Mouse (Mus musculus) erythroblast, embryonic 14.5 days (primary cell): ENCODE results near the gene Arap2. TPM values are rescaled to one million over a fixed set of nuclear protein-coding genes. Genes with fewer than 3 reads are reported as not detected.

Experiments used
- H3K27me3 ChIP-seq: 2 replicates; pipeline ENCODE4 v1.6.1; 2012; ENCODE audit warnings: inconsistent platforms; ENCODE audit not compliant: control insufficient read depth
- H3K36me3 ChIP-seq: 2 replicates; pipeline ENCODE4 v1.6.1; 2012; ENCODE audit warnings: mild to moderate bottlenecking, inconsistent platforms; ENCODE audit not compliant: control insufficient read depth
- H3K4me1 ChIP-seq: 2 replicates; pipeline ENCODE4 v1.6.1; 2012; ENCODE audit warnings: inconsistent platforms; ENCODE audit not compliant: control insufficient read depth
- H3K4me3 ChIP-seq: replicated peaks from 2 replicates; pipeline ENCODE3; 2012; ENCODE audit warnings: moderate library complexity, mild to moderate bottlenecking, inconsistent platforms
- H3K9me3 ChIP-seq: 2 replicates; pipeline ENCODE4 v1.6.1; 2012; ENCODE audit warnings: low read length, inconsistent platforms, mixed read lengths; ENCODE audit not compliant: control insufficient read depth
- GATA1 ChIP-seq: IDR thresholded peaks from 2 replicates; pipeline ENCODE4 v1.6.1; 2012; ENCODE audit warnings: low read length, inconsistent platforms, mixed read lengths
- TAL1 ChIP-seq: IDR thresholded peaks from 3 replicates; pipeline ENCODE4 v1.6.1; 2012; ENCODE audit warnings: low read length, inconsistent platforms, mixed read lengths
- polyA plus RNA-seq: library from polyadenylated mRNA; stranded (reverse); fragments of >175 nt; gene quantifications from 2 replicates; pipeline ENCODE4 v1.2.3, GENCODE M21; 2012

Gene Arap2
- polyA plus RNA-seq, 1 experiment, result not detected

DNA sequence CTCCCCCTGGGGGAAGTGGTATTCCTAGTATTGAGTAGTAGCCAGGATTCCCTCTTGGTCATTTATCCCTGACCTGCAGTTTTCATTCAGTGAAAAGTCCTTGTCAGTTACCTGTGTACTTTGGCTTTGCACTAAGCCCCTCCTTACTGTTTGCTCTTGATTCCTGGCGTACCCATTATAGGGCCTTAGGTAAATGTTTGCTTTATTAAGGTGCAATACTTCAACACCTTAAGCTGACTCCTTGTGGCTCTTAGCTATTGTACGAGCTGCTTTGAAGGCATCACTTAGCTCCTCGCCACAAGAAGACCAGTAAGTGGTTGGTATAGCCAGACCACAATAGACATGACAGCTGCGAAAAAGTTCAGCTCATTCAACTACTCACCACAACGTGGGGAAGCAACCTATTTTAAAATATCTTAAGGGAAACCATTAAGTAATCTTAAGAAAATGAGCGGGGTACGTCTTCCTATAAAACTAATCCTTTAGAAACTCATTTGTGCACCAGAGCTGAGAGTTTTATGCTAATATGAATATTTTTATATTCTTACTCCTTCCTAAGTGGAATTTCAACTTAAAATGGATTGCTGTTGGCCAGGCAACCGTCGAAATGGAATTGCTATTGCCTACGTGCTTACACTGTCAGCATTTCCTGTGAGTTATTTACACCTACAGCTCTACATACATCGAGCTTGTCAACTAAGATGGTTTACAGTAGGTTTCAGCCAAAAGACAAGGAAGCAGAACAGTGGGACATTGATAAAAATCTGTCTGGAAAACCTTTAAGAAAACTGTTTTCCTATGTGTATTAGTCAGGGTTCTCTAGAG, 6.0 kb upstream of the Arap2 start:
- Histone ChIP-seq H3K4me1 (no peaks in the 10 kb centered on the region), H3K27me3 (peaks cover under 1% of the 10 kb centered on the region), H3K36me3 (no peaks in the 10 kb centered on the region), H3K9me3 (no peaks in the 10 kb centered on the region), H3K4me3 (no peak overlapping the region)
- TF ChIP-seq TAL1 (no peak), GATA1 (no peak)

DNA sequence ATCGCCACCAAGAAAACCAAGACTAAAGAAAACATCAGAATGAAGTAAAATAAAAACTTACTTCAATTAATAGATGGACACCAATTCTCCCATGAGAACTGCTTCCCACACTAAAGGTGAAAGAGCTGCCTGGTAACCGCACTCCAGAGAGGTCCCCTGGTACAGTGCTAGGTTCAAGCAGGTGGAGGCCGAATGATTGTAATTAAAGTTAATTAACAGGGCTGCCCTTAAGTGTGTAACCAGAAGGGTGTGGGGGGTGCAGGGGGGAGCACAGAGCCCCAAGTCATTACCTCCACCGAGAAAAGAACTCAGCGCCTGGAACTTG, 538 bp downstream of the Arap2 start:
- peak overlapping the region; percentile 44 for H3K4me3 ChIP-seq
- no peaks in the 10 kb centered on the region for H3K4me1 ChIP-seq

DNA sequence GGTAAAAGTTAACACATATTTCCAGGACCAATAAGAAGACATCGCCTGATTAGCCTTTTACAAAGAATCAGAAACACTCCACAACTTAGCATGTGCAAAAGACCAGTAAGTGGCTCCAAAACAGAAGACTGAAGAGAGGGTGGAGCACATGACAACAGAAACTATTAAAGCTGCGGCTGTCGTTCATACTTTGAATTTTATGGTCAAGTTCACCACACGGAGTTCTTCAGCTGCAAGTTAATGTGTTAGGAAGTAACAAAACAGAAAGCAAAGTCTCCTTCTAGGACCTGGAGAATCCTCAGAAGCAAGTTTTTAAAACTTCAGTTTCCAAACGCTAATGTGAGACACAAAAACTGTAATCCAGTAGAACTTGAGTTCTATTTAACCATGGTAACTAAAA, 1.8 kb downstream of the Arap2 start:
- Histone ChIP-seq H3K9me3 (no peaks in the 10 kb centered on the region), H3K36me3 (no peaks in the 10 kb centered on the region), H3K27me3 (peaks cover 18% of the 10 kb centered on the region), H3K4me1 (no peaks in the 10 kb centered on the region), H3K4me3 (no peak overlapping the region)
- TF ChIP-seq TAL1 (no peak), GATA1 (no peak)

More for the DNA sequence above, 538 bp downstream of the Arap2 start:
- Histone ChIP-seq H3K27me3 (peaks cover 18% of the 10 kb centered on the region), H3K9me3 (no peaks in the 10 kb centered on the region), H3K36me3 (no peaks in the 10 kb centered on the region)
- TF ChIP-seq TAL1, result no peak

DNA sequence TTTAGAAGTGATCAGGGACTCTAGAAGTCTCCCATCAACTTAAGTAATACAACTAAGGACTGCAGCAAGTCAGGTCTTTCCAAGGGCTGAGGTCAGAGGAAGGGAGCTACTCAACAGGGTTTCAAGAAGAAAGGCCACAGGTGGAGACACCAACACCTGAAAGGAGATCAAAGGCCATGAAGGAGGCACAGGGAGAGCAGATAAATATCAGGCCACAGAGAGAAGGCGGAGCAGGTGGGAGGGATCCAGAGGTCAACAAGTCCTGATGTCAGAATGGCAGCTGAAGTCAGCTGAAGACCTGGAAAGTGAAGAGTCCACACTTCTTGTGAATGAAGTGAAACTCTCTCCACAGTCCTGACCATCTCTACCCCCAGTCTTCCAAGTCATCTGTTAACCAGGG, 2.9 kb downstream of the Arap2 start:
- Histone ChIP-seq H3K9me3 (no peaks in the 10 kb centered on the region), H3K27me3 (peaks cover 18% of the 10 kb centered on the region), H3K36me3 (no peaks in the 10 kb centered on the region), H3K4me1 (no peaks in the 10 kb centered on the region), H3K4me3 (no peak overlapping the region)
- TF ChIP-seq GATA1 (no peak), TAL1 (no peak)

DNA sequence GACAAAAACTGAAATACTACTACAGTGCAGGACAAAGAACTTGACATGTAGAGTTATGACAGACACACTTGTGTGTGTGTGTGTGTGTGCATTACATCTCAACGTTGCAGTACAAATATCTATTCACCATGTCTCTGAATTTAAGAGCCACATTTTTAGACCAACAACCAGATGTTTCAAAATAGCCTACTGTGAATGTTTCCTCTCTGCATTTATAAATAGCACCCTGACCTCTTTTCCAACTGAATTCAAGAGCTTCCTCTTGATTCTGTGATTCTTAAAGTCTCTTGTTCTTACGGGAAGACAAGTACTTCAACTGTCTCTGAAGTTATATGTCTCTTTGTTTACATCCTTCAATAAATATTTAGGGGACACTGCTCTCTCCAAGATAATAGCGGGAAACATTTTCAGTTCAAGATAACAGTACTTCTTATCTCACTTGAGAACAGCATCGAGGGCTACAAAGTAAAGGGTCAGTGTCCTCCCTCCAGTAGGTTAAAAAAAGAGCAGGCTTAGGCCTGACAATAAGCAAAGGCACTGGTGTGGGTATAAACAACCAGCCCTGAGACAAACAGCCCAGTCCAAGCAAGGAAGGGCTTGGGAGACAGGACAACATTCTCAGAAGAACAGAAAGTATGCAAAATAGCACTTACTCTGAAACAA, 3.5 kb downstream of the Arap2 start:
- TF ChIP-seq TAL1 (no peak), GATA1 (no peak)
- Histone ChIP-seq H3K36me3 (no peaks in the 10 kb centered on the region), H3K9me3 (no peaks in the 10 kb centered on the region), H3K4me1 (no peaks in the 10 kb centered on the region), H3K27me3 (peaks cover 18% of the 10 kb centered on the region), H3K4me3 (no peak overlapping the region)

DNA sequence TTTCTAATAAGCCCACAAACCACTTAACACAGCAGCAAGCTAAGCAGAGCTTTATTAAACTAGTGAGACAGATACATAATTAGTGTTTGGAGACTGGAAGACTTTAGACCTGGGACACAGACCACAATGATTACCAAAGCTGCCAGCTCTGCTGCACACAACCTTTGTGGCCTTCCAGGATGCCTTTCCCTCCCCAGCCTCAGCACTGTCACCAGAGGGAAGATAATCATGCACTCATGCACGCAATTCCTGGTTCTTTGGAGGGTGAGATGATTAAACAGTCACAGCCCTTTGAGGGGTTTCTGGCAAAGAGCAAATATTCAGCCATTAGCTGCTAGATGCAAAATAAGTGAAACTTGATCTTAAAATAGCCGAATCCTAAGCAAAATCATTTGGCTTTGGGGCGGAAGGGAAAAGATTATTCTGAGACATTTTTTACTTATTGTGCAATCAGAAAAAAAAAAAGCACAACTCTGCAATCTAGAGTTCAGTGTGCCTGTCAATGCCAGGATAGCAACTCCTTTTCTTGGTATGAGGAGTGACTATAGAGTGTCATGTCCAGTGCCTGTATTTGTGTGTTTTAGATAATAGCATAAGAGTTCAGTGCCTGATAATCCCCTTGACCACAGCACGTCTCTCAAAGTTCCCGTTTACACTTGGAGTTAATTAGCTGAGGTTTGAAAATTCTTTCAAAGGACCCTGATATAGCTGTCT, 5.0 kb downstream of the Arap2 start:
- Histone ChIP-seq H3K4me3 (no peak overlapping the region), H3K36me3 (no peaks in the 10 kb centered on the region), H3K9me3 (no peaks in the 10 kb centered on the region), H3K27me3 (peaks cover 7% of the 10 kb centered on the region), H3K4me1 (no peaks in the 10 kb centered on the region)
- TF ChIP-seq TAL1, result no peak
- no peak for TF ChIP-seq GATA1

DNA sequence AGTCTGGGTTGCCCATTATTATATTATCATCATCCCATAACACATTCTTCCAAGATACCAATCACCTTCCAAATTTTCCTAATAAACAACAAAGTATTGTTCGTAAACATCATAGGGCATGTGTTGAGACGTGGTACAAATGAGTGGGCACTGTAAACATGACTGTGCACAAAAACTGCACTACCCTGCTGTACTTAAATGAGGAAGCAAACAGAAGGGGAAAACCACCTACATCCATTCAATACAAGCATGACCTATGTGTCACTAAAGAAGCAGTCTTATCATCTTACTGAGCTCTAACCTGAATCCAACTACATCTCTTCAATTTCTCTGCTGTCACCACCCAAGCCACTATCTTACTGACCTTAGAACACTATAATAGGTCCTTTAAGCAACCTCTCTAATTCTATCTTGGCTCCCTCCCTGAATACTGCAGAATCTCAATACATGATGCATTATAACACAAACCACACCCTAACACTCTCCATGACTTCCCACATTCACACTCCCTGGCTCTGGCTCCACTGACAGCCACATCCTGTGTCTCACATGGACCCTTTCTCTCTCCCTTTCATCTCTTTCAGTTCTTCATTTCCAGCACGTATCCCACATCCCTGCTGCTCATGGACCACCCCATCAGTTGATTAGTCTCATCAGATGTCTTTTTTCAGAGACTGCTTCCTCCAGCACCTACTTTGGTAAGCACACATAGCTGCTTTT, 10.0 kb downstream of the Arap2 start:
- H3K4me3 ChIP-seq, result no peak overlapping the region
- H3K36me3 ChIP-seq, result no peaks in the 10 kb centered on the region
- no peaks in the 10 kb centered on the region for H3K4me1 ChIP-seq
- no peaks in the 10 kb centered on the region for H3K9me3 ChIP-seq
- H3K27me3 ChIP-seq, result no peaks in the 10 kb centered on the region
- TF ChIP-seq GATA1 (no peak), TAL1 (no peak)

DNA sequence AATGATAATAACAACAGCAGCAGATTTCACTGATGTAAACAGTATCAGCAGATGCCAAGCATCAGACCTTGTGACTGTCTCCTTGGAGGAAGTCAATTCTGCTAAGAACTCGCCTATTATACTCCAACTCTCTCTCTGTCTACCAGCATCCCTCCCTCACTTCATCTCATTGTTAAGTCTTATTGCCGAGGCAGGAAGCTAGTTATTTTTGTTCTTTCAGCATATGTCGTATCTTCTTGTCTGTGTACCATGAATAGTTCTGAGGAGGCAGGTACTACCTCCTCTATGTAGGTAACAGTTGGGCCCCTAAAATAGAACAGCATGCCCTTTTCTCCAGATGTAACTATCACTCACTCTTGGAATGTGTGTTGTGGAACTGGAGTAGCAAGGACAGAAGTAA, 13.0 kb downstream of the Arap2 start:
- Histone ChIP-seq H3K36me3 (no peaks in the 10 kb centered on the region), H3K4me1 (no peaks in the 10 kb centered on the region), H3K4me3 (no peak overlapping the region), H3K9me3 (no peaks in the 10 kb centered on the region), H3K27me3 (no peaks in the 10 kb centered on the region)
- TF ChIP-seq TAL1 (no peak), GATA1 (no peak)

DNA sequence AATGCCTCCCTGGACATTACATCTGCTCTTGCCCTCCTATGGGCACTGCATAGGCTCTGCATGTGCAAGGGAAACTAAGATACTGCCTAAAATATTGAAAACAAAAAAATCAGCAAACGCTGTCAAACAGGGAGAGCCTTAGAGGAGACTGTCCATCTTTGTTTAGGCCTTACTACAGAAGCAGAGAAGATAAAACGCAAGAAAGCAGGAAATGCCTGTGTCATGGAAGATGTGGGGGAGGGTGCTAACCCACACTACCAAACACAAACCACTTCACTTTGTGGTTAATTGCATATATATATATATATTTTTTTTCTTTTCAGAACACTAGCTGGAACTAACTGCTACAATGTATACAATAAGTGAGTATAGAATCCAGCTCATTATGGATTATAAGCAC, 14.3 kb downstream of the Arap2 start:
- Histone ChIP-seq H3K4me3 (no peak overlapping the region), H3K27me3 (no peaks in the 10 kb centered on the region), H3K36me3 (no peaks in the 10 kb centered on the region), H3K9me3 (no peaks in the 10 kb centered on the region), H3K4me1 (no peaks in the 10 kb centered on the region)
- no peak for TF ChIP-seq GATA1
- no peak for TF ChIP-seq TAL1
